Mouse (Mus musculus) cerebellum, adult 2 months (tissue): ENCODE measurements around the gene Lrrc56. TPM values are rescaled to one million over a fixed set of nuclear protein-coding genes. Genes with fewer than 3 reads are reported as not detected.
A peak's percentile ranks its signal among the peaks of the same experiment; 100 is the strongest.

Experiments used
- DNase-seq, 2 experiments: peaks; one replicate each; pipeline ENCODE4 v3.0.0; 2021
- H3K27ac ChIP-seq: fragments of 200-500 bp; 2 replicates; pipeline ENCODE4 v1.5.1; 2012; ENCODE audit warnings: low read length, control low read depth, inconsistent platforms; ENCODE audit not compliant: insufficient read depth
- H3K27me3 ChIP-seq: fragments of 200-500 bp; 2 replicates; pipeline ENCODE4 v1.6.1; 2012; ENCODE audit warnings: inconsistent platforms, mild to moderate bottlenecking, low read length, moderate library complexity; ENCODE audit not compliant: control insufficient read depth, insufficient read depth
- H3K4me1 ChIP-seq: fragments of 200-500 bp; 2 replicates; pipeline ENCODE4 v1.6.1; 2011; ENCODE audit warnings: low read length; ENCODE audit not compliant: control insufficient read depth, insufficient read depth
- H3K4me3 ChIP-seq: fragments of 200-500 bp; replicated peaks from 2 replicates; pipeline ENCODE3; 2011; ENCODE audit warnings: mild to moderate bottlenecking, low read depth, low read length, control low read depth; ENCODE audit not compliant: insufficient read depth
- CTCF ChIP-seq: fragments of 200-500 bp; IDR thresholded peaks from 2 replicates; pipeline ENCODE4 v1.5.1; 2011; ENCODE audit warnings: low read depth, mild to moderate bottlenecking, control low read depth, low read length, moderate library complexity, borderline replicate concordance; ENCODE audit not compliant: insufficient read depth
- POLR2A ChIP-seq: fragments of 200-500 bp; IDR thresholded peaks from 2 replicates; pipeline ENCODE4 v1.6.1; 2011; ENCODE audit warnings: low read length, control low read depth, borderline replicate concordance; ENCODE audit not compliant: insufficient read depth
- WGBS: fragments of 180-500 bp; shearing (Covaris S2); methylation state at CpG from one replicate; pipeline ENCODE4 v1.1.7; 2018; 5-methylcytosine and 5-hydroxymethylcytosine counted together
- polyA plus RNA-seq: library from polyadenylated mRNA; depleted of rRNA; stranded (reverse); fragments of >200 nt; gene quantifications from 2 replicates; pipeline ENCODE4 v1.2.3, GENCODE M21; 2012

Lrrc56 gene
- polyA plus RNA-seq, 1 experiment: 6.3 TPM

GRCm38 (mm10) chr7:141215101-141215879 lies 21.3 kb downstream of the Lrrc56 start, which contains the start of gene Rassf7:
TSS of gene Rassf7 (plus strand) at chr7:141215860.
- peak; percentile 85 to 90 for DNase-seq
- WGBS: 3% methylated on average over 39 of the region's 41 CpGs
- H3K27me3 ChIP-seq: no peaks in the 10 kb centered on the region
- no peak within 1 kb of the TSS for H3K27ac ChIP-seq
- H3K4me1 ChIP-seq: no peaks in the 10 kb centered on the region
- peak within 1 kb of the TSS; percentile 67 for H3K4me3 ChIP-seq
- TF ChIP-seq CTCF (no peak), POLR2A (no peak)

- Histone ChIP-seq H3K4me1 (no peaks in the 10 kb centered on the region), H3K27ac (no peak overlapping the region), H3K27me3 (no peaks in the 10 kb centered on the region), H3K4me3 (peak overlapping the region; percentile 67)
- TF ChIP-seq POLR2A: no peak
- TF ChIP-seq CTCF: no peak
- 3% methylated on average over 42 of the region's 42 CpGs for WGBS
- DNase-seq: peak in 1 of 2 experiments; percentile 24
Measured at GRCm38 (mm10) chr7:141215880-141216733, 22.1 kb downstream of the Lrrc56 start.

- Histone ChIP-seq H3K27me3 (no peaks in the 10 kb centered on the region), H3K4me1 (no peaks in the 10 kb centered on the region; the same call in 1 of the 2 replicates), H3K4me3 (no peak overlapping the region), H3K27ac (no peak overlapping the region)
- DNase-seq: no peak
- 84% methylated on average over 11 of the region's 11 CpGs for WGBS
- TF ChIP-seq POLR2A (no peak), CTCF (no peak)
Measured at GRCm38 (mm10) chr7:141216894-141217293, 22.9 kb downstream of the Lrrc56 start.

GRCm38 (mm10) chr7:141217343-141218013 lies 23.5 kb downstream of the Lrrc56 start:
- TF ChIP-seq CTCF: no peak
- TF ChIP-seq POLR2A: no peak
- Histone ChIP-seq H3K27ac (no peak overlapping the region), H3K4me1 (peaks cover 5% of the 10 kb centered on the region; the same call in 1 of the 2 replicates), H3K4me3 (no peak overlapping the region), H3K27me3 (no peaks in the 10 kb centered on the region)
- DNase-seq: no peak
- WGBS: 89% methylated on average over 17 of the region's 17 CpGs

- no peak for TF ChIP-seq POLR2A
- no peak for TF ChIP-seq CTCF
- no peak for DNase-seq
- WGBS: 76% methylated on average over 3 of the region's 3 CpGs
Measured at GRCm38 (mm10) chr7:141218141-141218540, 24.2 kb downstream of the Lrrc56 start.

GRCm38 (mm10) chr7:141218557-141219133 lies 24.7 kb downstream of the Lrrc56 start:
- Histone ChIP-seq H3K27me3 (no peaks in the 10 kb centered on the region), H3K4me3 (no peak overlapping the region), H3K27ac (no peak overlapping the region), H3K4me1 (peaks cover 8% of the 10 kb centered on the region; the same call in 1 of the 2 replicates)
- DNase-seq: no peak
- WGBS: 91% methylated on average over 5 of the region's 5 CpGs
- no peak for TF ChIP-seq POLR2A
- TF ChIP-seq CTCF: no peak

More at GRCm38 (mm10) chr7:141218141-141218540, 24.2 kb downstream of the Lrrc56 start:
- no peak overlapping the region for H3K4me3 ChIP-seq
- H3K27me3 ChIP-seq: no peaks in the 10 kb centered on the region
- no peak overlapping the region for H3K27ac ChIP-seq
- H3K4me1 ChIP-seq: peaks cover 8% of the 10 kb centered on the region; the same call in 1 of the 2 replicates

- TF ChIP-seq POLR2A (no peak), CTCF (no peak)
- Histone ChIP-seq H3K27ac (no peak overlapping the region), H3K4me3 (no peak overlapping the region), H3K4me1 (peaks cover 8% of the 10 kb centered on the region; the same call in 1 of the 2 replicates), H3K27me3 (no peaks in the 10 kb centered on the region)
- no peak for DNase-seq
- WGBS: 100% methylated on average over 1 of the region's 1 CpGs
Measured at GRCm38 (mm10) chr7:141219558-141220099, 25.7 kb downstream of the Lrrc56 start.
